Mouse (Mus musculus): Measurements from ENCODE around the gene Scly.

Gene Scly

DNA sequence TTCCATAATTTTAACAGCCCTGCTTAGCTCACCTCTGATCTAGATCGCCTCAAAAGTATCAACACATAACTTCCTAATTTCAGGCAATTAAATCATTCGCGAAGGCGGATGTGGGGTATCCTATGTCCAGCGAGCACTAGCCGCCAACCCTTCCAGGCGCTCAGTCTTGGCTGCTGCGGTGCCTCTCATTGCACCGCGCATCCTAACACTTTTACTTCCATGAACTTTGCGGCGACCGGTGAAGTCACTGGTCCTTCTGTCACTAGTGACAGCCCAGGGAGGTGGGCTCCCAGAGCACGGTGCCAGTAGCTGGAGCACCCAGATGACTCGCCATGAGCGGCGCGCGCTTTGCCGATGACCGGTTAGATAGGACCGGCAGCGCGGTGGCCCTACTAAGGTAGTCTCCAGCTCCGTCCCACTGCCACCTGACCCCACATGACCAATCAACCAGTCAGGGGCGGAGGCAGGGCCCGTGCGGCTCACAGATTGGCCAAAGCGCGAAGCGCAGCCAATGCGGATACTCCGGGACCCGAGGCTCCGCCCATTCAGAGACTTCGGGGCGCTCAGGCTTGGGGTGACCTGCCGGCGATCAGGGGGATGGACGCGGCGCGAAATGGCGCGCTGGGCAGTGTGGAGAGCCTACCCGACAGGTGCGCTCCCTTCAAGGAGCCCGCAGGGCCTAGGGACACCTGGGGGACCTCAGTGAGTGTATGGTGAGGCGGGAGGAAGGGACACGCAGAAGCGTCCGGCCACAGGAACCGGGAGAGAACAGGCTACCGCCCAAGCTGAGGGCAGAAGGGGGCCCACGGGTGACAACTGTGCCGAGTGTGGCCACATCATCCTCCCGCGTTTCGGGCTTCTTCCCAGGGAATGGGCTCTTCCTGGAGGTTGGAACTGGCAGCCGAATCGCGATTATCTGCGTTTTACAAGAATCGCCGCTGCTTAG lies at the start of gene Scly:
TSS of gene Scly (plus strand) at position 540 of the 946 bp plus-strand sequence.
- in situ Hi-C loops (cut with MboI, MseI) = no loop called here

DNA sequence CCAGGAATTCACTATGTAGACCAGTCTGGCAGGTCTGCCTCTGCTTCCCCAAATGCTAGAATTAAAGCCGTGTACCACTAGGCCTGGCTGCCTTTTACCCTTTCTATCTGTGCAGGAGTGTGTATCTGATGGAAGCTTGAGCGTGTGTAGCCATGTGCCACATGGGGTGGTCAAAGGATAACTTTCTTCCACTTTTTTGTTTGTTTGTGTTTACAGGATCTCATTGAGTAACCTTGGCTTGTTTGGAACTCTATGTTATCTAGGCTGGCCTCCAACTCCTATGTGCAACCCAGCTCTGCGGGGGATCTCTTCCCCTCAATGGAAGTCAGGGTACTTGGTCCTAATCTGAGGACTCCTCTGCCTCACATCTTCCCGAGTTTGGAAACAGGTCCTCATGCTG lies 49.2 kb upstream of the Scly start:
- in situ Hi-C loops (cut with MboI, MseI) = loop anchor here in 1 of 2 experiments (5.0 kb wide), 1 partner anchor 67 kb away; no protein-coding TSS in a partner anchor

DNA sequence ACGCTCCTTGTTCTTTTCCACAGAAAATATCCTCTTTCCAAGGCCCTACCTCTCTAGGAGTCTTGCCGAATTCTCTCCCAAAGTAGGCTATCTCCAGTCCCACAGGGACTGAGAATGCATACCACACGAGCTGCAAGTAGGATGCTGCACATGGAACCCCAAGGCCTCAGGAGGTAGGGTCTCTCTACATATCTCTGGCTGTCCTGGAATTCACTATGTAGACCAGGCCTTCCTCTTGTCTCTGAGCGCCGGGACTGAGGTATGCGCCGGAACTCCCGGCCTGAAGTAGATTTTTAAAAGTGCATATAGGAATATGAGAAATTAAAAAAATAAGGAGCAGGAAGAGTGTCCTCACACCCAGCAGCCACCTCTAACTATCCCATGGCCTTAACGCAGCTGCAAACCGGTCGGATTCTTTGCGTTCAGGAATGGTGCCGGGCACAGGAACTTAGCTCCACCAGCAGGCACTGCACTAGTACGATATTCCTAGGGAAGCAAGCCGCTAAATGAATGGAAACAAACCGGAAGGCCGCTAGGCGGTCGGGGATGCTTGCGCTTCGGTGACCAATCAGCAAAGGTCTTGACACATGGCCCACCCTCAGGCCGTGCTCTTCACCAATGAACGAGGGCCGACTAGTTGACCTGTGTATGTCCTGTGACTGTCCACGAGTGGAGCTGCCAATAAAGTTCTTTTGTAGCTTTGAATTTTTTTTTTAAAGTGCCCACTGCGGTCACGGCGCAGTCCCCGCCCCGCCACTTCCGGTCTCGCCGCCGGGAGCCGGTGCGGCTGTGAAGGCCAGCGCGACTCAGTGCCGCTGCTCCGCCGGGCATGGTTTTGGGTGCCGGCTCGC lies 48.3 kb upstream of the Scly start, which contains the start of gene Ube2f:
TSS of gene Ube2f (plus strand) at position 741 of the 851 bp plus-strand sequence.
- in situ Hi-C loops (cut with MboI, MseI) = loop anchor here in 1 of 2 experiments (5.0 kb wide), 1 partner anchor 67 kb away; no protein-coding TSS in a partner anchor

DNA sequence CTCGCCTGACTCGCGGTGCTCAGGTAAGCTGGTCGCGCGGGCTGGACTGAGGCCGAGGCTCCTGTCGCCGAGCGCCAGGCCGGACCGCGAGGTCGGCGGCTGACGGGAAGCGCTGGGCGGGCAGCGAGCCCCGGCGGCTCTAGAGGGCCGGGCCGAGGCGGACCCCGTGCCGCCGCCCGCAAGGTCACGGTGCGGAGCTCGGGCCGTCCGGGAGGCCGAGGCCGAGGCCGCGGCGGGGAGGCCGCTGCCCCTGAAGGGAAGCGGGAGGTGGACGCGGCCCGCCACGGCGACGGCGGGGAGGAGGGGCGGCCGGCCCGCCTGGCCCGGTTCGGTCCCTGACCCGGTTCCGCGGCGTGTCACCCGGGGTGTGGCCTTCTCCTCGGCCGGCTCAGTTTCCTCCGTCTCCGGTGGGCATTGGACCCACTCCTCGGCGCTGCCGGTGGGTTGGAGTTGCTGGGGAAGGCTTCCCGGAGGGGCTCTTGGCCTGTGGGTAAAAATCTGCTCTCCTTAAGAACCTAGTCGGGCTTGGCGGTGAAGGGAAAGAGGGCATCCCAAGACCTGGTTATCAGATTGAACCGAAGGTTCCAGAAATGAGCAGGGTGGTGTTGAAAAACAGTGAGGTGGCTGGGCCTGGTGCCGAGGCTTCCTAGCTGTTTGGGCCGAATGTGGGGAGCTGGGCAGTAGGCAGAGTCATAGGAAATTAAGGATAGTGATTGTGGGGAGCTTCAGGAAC lies 47.6 kb upstream of the Scly start:
- in situ Hi-C loops (cut with MboI, MseI) = no loop called here

DNA sequence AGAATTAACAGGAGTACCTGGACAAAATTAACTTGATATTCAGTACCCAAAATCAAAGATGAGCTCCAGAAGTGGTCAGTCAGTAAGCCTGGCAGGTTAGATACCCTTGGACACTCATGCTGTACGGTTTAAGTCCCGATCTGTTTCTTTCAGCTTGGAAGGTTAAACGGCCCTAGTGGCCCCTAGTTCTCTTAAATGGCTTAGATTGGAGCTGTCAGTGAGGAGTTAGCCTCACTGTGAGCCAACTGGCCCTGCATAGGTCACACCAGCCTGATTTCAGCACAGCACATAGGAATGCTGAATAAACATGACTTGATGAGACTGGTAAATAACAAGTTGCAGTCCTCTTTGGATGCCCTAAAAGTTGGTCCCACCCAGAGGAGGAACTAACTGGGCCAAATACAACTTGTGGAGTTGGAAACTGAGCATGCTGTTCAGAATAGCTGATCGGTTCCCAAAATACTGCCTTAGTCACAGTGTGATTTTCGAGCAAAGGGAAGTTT lies 46.9 kb upstream of the Scly start:
- in situ Hi-C loops (cut with MboI, MseI) = no loop called here

DNA sequence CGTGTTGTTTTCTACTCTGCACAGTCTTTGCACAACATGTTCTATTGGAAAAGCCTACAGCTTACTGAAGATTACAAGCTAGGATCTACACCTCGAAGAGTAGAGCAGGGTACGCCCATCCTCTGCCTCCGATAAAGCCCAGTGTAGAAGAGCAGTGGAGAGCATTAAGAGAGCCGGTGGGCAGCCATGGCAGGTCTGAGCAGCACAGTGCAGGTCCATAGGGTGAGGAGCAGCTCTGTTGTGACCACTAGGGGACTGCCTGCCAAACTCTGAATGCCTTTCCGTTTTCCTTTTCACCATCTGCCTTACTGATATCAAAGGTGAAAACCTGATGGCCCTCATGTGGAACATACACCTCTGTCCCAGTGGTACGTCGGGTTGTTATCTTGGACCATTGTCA lies 46.2 kb upstream of the Scly start:
- in situ Hi-C loops (cut with MboI, MseI) = no loop called here

DNA sequence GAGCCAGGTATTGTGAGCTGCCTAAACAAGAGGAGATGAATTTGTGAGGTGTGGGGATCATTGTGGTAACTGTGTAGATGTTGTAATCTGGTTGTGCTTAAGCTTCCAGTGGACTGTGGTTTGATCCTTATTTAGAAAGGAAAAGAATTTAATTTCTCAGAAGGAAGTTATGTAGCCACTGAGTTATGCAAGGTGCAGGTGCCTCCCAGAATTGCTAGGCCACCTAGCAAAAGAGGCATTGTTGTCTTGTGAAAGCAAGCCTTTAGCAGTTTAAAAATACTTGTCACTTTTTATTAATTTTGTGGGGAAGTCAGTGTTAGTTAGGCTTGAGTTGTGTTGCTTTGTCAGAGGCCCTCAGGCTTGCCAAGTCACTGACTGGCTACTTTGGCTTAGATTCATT lies 40.2 kb upstream of the Scly start:
- in situ Hi-C loops (cut with MboI, MseI) = no loop called here

DNA sequence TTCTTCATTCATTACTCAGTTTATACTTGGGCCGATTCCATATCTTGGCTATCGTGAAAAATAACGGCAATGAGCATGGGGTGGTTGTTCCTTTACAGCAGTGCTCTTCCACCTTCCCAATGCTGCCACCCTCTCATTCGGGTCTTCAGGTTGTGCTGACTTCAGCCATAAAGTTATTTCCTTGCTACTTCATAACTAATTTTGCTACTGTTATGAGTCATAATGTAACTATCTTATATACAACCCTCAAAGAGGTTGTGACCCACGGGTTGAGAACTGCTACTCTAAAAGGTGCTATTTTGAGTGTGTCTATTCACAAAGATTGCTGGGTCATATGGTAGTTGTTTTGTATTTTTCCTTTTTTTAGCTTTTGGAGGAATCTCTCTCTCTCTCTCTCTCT lies 38.3 kb upstream of the Scly start:
- in situ Hi-C loops (cut with MboI, MseI) = no loop called here

DNA sequence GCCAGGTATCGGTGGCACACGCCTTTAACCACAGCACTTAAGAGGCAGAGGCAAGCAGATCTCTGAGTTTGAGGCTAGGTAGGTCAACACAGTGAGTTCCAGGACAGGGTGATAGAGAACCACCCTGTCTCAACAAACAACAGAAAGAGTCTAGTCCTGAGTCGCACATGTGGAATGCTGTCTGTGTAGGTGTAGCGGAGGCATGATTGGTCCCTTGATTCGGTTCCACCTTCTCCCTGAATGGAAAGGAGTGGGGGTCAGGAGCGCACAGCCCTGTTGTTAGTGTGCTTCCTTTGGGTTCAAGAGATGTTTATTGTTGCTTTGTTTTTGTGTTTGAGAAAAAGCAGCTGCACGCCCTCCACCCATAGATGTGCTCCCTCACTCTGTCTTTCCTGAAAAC lies 35.6 kb upstream of the Scly start:
- in situ Hi-C loops (cut with MboI, MseI) = no loop called here

DNA sequence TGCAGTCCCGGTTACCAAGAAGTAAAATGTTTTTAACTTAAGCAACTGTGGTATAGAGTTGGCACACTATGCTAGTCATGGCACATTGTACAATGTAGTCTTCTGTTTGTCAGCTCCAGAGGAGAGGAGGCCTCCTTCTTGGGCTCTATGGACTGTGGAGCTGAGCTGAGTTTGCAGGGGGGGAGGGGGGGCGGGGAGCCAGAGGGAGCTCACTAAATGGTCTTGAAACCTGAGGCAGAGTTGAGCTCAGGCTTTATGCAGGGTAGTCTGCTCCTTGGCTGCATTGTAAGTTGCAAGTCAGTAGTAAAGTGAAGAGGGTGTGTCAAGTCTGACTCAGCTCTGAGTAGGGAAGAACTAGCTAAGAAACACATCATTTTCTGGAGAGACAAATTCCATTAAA lies 25.9 kb upstream of the Scly start:
- in situ Hi-C loops (cut with MboI, MseI) = no loop called here

DNA sequence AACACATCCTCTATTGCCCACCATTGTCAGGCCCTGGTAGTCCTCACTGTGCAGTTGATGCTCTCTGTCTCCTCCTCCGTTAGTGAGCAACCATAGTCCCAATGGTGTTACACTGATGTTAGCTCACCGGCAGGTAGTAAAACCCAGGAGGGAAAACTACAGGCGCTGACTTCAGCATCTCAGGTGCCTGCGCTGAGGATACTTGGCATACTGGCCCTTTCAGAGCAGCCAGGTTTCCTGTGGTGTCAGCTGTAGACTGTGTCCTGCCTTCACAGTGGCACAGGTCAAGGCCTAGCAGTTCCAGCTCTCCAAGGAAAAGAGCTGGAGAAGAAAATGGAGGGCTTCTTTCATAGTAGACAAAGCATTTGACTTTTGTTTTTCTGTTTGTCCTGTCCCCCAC lies 21.6 kb upstream of the Scly start:
- in situ Hi-C loops (cut with MboI, MseI) = no loop called here

DNA sequence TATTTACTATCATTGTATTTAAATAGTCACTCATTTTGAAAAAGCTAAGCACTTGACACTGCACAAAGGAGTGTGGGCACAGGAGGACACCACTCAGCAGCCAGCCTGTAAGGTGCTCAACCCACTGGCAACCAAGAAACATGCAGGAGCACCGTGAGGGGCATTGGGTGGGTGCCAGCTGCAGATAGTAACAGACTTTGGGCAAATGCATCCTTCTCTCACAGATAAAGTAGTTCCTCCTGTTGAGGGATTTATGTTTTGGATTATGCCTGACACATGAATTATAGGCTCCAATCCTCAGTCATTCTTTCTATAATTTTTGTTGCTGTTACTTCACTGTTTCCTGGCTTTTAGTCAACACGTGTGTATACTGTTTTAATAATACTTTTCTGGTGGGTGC lies 20.7 kb upstream of the Scly start:
- in situ Hi-C loops (cut with MboI, MseI) = no loop called here

DNA sequence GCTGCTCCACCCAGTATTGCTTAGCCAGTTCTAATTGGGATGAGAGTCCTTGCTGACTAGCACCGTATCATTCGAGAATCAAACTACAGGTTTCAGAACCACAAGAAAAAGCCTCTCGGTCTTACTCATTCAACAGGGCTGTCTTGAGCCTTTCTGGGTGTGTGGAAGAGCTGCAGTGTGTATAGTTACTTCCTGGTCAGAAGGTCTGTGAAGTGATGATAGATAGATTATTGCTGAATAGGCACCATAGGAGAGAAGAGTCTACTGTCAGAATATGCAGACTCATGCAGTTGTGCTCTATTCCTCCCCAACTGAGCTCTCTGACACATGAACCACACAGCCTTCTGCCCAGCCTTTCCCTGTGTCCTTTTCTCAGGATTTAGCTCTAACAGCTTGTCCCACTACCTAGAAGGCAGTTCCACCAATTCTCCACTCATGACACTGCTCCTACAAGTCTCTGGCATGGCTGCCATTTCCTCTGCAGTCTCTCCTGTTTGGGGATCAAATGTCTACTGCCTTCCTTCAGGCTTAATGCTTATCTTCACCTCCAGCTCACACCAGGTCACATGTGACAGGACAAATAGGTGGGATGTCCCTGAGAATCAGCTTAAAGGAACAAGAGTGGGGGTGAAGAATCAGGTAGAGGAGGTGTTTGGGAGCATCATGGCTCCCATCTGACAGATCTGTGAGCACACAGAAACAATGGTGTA lies 19.6 kb upstream of the Scly start:
- in situ Hi-C loops (cut with MboI, MseI) = no loop called here

DNA sequence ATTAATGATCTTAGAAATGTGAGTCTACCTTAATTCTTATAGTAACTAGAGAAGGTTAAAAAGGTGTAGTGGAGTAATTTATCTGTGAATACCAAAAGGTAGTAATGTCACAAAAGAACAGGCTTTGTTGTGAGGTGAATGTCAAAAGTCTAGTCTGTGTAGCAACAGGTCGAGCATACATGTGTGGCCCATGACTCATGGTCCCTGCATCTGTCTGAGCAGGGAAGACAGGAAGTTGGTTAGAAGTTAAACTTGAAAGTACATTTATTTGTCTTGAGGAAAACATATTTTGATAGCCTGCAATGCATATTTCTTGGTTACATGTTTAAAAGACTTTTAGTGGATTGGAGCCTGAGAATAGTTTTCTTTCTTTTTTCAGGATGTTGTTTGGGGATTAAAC lies 19.0 kb upstream of the Scly start:
- in situ Hi-C loops (cut with MboI, MseI) = no loop called here

DNA sequence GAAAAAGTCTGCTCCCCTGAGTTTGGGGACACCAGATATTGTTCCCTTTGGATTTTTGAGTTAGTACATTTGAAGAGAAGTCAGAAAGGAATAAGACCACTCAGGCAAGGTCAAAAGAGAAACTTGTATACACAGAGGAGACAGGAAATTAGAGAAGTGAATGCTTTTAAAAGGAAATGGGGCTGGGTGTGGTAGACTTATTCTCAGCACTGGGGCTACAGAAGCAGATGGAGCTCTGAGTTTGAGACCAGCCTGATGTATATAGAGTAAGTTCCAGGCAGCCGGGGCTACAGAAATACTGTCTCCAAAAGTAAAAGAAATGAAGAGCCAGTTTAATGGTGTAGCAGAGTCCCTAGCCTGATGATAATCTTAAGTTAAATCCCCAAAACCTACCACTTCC lies 15.6 kb upstream of the Scly start:
- in situ Hi-C loops (cut with MboI, MseI) = no loop called here

DNA sequence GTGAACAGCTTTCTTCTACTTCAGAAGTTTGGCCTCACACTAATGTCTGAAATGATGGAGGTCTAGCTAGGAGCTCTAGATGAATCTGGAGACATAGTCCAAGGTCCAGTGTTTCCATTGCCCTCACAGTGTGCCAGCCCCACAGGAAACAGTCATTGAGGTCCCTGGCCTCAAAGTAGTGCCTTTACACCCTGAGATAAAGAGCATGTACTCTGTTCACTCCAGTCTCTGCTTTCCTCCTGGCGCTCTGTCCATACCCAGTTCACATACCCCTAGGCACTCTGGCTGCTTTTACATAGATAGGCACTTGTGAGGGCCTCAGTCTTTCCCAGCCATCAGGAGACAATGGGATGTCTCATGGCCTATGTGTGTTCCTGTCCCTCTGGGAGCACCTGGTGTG lies 8.8 kb upstream of the Scly start:
- in situ Hi-C loops (cut with MboI, MseI) = no loop called here

DNA sequence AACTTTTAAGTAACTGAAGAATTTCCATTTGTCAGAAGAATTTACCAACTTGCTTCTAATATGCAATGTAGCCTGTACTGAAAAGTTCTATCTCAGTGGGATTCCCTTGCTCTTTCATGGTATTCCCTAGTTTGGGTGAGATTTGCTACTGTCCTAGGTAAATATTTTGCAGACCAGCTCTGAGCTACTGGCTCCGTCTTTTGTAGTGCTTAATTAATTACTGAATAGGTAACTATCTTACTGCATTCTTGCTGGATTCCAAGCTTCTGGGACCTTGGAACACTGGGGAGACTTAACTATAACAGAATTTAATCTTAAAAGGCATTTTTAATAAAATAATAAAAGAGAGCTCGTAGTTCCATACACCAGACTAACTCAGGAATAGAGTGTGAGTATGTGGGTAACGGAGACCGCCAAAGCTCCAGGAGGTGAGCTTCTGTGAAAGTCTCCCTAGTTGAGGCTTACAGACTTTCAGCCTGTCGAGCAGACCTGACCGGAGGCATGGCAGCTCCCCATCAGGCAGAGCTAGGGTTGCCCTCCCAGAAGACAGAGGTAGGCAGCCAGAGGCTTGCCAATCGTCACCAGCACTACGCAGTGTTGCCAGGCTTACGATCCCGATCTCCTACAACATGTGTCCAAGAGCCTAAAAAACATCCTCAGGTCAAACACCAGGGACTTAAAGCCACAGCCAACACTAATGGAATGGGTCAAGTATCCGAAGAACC lies 5.9 kb upstream of the Scly start:
- in situ Hi-C loops (cut with MboI, MseI) = no loop called here

DNA sequence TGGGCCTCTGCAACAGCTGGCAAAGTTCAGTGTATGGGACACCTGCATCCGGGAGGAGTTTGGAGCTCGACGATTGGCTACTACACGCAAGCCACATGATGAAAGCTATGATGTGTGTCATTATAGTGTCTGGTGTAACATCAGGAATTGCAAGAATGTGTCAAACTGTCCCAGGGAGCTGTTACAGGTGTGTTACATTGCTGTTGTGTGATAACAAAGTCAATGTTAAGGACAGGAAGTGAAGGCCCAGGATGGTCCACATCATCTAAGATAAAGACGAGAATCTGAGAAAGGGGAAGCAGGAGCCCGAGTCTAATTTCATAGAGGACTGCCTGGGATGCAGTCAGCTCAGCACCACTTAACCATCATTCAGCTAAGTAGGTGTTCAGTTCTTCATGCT lies 2.6 kb upstream of the Scly start:
- in situ Hi-C loops (cut with MboI, MseI) = no loop called here

DNA sequence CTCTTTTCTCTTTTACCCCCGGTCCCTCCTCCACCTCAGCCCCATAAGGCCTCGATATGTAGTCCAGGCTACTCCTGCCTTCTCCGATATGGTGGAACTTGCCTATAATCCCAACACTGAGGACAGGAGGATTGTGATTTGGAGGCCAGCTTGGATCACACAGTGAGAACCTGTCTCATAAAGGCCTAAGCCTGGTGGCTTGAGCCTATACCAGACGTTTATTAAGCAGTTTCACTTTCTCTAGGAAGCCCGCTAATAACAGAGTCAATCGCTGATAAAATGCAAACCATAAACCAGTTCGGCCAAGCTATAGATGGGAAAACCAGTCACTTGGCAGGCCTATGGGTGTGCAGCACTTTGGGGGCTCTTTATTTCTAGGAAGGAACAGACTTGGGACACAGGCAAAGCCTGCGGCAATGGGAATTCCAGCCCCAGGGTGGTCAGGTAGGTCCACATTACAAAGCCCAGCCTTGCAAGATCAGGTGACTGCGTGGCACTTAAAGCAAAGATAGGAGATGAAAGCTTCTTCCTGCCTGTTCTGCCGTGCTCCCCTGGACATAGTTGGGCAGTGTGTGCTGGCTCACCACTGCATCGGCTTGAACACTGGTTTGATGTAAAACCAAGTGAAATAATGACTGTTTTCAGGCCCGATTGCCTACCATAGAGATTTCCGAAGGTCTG lies 1.0 kb downstream of the Scly start:
- in situ Hi-C loops (cut with MboI, MseI) = no loop called here

Data from T-helper 17 cell (primary cell).